Mouse (Mus musculus) c-Kit-positive CD71-negative TER-119-negative erythroid progenitor cells, embryonic 14.5 days (primary cell): ENCODE results near the gene Tmprss6.

Source experiments
- DNase-seq: peaks from one replicate; pipeline ENCODE4 v3.0.0-alpha.2; 2013; ENCODE audit warnings: low read depth

Tmprss6 gene

DNA sequence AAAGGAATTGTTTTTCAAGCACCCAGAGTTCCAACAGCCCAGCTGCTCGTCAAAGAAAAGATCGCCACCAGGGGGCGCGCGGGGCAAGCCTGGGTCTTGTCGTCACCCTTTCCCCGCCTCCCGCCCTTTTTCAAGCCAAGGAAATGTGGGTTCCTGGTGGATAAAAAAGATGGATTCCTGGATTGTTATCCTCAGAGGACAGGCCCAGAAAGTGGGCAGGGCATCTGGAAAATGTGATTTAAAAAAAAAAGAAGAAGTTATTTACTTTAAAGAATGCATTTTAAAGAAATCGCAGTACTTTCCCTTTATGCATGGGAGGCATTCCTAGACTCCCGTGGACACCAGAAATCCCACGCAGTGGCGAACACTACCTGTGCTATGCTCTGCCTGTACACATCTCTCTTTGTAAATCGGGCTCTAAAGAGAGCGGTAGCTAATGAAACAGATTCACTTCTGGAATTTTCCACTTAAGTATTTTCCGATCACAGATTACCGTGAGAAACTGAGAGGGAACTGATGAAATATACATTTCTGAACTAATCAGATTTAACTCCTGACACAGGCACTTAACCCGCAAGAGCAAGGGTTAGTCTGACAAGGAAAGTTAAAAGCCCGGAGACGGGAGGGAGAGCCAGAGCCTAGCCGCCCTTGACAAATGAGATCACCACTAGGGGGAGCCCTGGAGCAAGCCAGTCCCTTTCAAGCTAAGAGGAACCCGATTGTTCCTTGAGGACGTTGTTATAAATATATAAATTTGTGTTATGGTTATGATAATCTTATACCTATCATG is 20.5 kb downstream of the Tmprss6 start:
- peak; percentile 92 for DNase-seq

DNA sequence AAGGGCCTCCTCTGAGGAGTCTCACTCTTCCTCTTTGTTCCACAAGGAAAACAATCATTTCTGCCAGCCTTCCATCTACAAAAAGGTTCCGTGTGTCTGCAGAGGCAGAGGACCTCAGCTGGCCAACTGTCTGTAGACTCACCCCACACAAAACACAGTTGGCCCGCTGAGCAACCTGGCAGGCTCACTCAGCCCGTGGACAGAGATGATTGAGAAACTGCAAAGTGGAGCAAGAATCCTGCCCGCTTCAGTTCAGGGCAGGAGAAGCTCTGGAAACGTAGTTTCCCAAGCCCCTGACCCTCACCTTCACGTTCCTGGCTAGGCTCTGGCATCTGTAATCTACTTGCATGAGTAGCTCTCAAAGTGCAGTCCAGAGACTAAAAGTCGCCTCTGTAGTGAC is 21.3 kb downstream of the Tmprss6 start:
- DNase-seq: no peak

DNA sequence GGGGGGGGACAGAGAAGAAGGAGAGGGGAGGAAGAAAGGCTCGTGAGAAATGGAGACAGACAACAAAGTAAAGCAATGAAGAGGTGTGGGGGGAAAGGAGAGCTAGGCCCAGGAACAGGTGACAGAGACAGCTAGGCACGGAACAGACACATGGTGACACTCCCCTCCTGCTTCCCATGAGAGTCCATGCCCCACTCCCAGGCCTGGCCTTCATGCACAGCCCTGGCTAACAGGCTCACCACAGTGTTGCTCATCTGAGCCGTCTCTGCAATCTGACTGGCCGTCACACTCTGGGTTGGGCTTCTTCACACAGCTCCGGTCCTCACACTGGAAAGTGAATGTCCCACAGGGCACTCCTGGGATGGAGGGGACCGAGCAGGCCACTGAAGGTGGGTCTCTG is 24.6 kb downstream of the Tmprss6 start:
- no peak for DNase-seq

DNA sequence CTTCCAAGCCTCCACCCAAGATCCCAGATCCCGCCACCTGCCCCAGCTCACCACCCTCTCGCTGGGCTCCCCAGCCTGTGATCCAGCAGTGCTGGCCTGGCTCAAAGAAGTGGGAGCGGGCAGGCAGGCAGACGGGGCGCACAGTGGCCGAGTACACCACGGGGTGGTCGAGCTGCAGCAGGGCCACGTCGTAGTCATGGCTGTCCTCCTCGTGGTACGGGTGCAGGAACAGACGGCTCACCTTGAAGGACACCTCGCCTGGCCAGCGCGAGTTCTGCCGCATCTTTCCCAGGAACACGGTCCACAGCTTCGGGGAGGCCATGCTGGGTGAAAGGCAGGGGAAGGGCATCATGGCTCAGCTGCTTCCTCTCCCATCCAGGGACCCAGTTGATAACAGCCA is 26.2 kb downstream of the Tmprss6 start:
- no peak for DNase-seq

DNA sequence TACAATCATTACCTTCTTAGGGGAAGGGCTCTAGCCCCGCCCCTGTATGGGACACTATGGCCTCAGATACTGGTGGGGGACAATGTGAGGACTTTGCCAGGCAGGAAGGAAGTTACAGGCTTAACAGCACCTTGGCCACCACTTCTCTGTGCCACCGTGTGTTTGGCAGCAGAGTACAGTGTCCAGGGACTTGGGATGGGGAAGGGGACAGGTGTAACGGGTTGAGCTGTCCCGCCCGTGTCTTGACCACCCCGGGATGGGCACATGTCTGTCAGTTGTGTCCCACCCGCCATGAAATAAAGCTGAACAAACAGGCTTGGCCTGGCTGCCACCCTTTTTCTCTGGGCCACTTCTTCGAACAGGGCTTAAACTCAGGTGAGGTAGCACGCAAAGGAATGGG is 29.5 kb downstream of the Tmprss6 start:
- DNase-seq: no peak

DNA sequence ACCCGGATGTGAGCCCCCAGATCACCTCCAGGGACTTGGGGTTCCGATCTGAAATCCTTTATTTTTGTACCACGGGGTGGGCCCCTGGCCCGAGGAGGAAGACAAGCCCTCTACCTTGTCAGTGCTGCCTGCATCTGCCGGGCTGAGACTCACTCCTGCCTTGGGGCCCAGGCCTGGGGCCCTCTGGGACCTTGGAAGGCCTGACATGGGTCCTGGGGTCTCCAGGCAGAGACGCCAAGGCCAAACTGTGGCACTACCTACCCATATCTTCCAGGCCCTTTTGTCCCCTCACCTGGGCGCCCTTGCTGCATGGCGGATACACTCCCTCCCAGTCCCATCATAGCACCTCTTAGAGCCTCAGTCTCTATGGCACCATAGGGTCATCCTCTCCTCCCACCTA is 29.9 kb downstream of the Tmprss6 start:
- no peak for DNase-seq

DNA sequence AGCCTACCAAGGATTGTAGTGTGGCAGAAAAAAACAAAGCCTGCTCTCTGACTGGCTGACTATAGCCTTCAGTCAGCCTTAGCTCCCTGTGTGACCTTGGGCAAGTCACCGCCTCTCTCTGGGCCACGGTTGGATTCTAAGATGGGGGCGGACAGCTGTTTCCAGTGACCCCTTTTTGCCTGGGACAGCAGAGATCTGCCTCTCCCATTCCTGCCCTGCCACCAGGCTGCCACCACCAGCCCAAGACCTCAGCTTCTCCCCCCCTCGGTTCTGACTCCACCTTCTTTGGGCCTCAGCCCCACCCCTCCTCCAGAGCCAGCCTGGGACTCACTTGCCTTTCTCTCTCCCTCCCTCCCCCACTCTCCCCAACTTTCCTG is 30.4 kb downstream of the Tmprss6 start:
- DNase-seq: no peak

DNA sequence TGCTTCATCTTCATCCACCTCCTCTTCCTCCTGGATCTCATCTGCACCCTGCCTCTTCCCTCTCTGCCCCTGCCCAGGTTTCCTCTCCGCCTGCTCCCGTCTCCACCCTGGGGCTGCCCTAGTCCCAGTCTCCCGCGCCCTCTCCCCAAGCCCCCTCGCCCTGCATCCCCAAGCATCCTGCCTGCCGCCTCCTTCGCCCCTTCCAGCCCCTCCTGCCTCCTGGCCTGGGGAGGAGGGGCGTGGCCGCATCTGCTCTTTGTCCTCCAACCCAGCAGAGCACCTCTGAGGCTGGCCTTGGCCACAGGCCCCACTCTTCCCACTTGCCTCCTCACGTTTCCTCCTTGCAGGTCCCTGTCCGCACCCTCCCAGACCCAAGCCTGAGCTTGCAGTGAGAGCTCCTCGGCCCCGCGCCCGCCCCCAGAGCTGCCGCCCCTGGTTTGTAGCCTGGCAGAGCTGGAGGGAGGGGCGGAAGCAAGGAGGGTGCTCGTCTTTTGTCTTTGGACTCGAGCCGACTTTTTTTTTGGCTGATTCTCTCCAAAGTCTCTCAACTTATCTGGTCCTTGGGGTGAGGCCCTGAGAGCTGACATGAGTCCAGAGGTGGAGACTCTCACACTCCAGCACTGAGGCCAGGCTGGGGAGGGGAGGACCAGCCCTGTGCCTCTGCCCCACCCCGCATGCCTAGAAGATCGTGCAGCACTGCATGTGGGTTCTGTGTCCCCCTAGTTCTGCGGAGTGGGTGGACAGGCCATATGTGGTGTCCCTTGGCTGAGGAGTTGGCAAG is 31.0 kb downstream of the Tmprss6 start:
- no peak for DNase-seq

DNA sequence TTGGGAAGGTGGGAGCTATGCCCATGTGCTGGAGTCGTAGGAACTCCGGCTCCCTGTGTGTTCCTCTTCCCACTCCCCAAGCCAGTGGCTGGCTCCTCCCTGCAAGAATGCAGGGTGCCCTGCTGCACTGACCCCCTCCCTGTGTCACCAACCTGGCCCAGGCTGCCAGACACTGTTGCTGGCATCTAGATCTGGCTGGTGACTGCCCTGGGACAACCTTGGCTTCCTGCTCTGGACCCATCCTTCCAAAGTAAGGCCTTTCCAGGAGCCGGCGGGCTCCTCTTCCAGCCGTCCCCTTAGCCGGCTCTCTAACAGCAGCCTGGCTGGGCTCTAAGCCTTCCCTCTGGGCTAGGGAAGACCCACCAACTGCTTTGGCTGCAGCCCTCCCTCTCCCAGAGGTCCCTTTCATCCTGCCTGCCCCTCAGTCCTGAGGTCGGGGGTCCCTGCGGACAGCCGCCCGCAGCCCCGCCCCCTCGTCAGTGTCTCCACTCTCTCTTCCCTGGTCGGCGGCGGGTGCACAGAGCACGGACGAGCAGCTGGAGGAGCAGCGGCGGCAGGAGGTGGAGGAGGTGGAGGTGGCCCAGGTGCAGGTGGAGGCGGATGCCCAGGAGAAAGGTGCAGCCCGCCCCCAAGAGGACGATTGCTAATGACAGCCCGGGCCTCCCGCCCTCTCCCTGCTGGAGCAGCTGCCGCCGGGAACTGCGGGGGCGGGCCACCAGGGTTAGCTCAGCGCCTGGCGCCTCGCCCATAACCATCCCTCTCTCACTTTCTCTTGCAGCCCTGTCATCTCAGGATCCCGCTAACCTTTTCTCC is 31.8 kb downstream of the Tmprss6 start:
- no peak for DNase-seq

DNA sequence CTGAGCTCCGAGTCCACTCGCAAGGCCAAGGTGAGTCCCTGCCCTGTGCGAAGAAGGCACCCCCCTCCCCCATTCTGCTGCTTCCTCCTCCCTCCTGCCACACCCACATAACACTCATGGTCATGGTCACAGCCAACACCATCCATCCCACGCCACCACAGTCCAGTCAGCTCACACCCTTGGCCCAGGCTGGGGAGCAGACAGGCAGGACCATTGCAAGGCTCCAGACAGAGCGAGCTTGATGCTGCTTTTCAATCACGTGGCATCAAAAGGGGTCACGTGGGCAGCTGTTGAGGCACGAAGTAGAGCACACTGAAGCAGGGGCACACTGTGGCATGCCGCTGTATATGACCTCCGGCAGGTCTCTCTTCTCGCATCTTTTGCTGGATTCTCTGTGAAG is 32.8 kb downstream of the Tmprss6 start:
- DNase-seq: no peak

DNA sequence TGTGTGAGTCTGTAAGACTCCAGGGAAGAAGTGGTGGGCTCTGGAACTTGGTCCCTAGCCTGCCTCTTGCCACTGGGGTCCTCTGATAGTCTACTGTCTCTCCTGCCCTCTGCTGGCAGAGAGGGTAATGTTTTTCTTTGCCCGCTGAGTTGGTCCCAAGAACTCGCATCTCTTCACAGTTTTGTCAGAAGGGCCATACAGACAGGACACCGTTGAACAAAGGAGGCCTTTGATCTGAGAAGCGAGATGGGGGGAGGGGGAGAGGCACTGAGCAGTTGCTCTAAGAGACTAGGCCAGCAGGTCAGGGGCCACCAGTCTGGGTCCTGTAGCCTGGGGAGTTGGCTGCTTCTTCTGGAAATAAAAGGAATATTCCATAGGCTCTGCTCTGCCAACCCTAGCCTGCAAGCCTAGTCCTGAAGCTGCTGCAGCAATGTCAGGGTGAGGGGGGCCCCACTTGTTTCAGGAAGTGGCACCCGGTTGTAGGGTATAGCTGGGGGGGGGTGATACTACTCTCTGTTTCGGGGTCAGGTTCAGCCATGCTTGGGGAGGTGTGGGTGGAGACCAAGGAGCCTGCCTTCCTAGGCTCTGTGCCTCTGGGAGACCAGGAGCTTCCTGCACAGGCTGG is 33.4 kb downstream of the Tmprss6 start:
- no peak for DNase-seq

DNA sequence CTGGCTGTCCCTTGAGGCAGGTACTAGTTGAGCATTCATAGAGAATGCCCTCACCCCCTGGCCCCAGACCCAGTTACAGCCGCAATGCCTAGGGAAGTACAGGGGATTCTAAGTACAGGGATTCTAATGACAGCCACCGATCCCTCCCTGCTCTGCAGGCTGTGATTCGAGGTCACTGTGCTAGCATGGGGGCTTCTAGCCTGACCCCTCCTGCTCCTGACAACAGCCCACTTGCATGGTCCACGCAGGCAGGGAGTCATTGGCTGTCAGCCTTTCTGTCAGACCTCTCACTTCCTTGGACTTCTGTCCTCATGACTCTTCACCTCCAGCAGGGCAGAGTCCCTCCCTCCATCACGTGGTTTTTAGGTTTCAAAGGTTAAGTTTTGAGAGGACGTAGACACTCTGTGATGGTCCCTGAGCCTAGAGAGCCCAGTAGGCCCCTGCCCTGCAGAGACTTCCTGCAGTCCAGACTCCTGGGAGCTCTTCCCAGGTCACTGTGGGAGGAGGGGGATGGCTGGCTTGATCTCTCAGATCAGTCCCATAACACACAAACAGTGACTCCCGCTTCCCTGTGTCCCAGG is 36.8 kb downstream of the Tmprss6 start:
- no peak for DNase-seq

DNA sequence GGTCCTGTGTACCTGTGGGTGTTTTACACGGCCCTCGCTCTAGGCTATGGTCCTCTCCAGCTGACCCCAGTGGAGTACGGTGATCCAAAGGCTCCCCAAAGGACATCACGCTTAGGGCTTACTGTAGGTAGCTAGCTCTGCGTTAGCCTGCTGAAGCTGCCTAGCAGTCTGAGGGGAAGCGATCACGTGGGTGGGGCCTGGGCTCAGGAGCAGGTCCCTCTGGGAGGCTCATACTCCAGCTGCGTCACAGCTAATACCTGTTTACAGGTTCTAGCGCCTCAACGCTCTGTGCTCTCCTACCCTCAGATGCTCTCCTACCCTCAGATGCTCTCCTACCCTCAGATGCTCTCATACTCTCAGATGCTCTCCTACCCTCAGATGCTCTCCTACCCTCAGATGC is 37.6 kb downstream of the Tmprss6 start:
- no peak for DNase-seq

DNA sequence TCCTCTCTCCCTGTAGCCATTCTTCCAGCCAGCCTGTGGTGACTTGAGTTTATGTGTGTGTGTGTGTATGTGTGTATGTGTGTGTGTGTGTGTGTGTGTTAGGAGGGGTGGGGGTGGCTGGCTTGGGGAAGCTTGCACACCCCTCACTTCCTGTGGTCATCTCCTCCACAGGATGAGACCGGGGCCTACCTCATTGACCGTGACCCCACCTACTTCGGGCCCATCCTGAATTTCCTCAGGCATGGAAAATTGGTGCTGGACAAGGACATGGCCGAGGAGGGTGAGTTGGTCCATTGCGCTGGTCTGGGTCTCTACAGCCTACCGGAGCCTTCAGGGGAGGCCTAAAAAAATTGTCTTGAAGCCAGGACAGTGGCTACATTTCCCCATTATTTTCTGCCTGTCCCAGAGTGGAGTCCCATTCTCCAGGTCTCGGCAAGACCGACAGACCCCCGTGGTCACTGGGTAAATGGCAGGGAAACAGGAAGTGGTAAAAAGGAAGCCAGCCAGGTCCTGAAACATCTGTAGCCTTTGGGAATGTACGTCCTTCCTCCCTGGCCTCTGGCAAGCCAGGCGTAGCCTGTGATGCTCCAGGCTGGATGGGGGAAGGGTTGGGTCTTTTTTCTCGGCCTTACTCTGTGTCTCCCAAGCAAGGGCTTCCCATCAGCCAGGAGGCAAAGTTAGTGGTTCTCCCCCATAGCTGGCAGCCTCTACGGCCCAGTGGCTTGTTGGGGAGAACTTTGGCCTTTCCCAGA is 38.4 kb downstream of the Tmprss6 start:
- DNase-seq: no peak

DNA sequence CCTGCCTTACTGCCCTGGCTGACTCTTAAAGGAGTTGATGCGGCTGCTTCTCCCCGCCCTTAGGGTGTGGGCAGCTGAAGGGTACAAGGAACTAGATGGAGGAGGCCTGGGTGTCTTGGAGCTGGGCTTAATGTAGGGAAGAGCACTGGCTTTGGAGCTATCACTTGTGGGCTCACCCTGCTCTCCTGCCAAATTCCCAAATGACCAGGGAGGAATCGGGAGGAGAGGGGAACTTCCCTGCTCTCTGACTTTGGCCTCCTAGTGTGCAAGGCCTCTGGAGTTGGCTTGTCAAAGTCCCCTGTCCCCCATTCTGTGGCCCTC is 39.3 kb downstream of the Tmprss6 start:
- DNase-seq: no peak

DNA sequence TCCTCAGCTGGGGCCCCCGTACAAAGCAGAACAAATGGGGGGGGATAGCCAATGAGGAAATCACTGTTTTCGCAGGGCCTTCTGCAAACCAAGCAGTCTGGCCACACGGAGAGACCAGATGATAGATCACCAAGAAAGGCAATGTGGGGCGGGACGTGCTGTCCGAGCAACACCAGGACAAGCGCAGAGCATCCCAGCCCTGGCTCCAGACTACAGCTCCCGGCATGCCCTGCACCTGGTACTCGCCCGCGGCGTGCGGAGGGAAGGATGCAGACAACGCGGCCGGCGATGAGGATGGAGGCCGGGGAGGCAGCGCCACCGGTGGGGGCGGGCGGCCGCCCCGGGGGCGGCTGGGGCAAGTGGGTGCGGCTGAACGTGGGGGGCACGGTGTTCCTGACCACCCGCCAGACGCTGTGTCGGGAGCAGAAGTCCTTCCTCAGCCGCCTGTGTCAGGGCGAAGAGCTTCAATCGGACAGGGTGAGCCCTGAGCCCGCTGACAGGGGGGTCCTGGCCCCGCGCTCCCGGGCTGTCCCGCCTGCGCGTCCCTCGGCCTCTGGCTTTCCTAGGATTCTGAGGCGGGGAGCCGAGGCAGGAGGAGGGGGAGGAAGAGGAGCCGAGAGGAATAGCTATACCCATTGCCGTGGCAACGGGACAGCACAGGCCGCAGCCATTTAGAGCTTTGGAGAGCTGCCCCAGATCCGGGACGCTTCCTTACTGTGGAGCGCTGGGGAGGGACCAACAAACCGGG is 39.9 kb downstream of the Tmprss6 start, which contains the start of gene Kctd17:
Gene Kctd17, plus strand, starts transcription at position 174 of the 748 bp plus-strand sequence.
- no peak for DNase-seq

DNA sequence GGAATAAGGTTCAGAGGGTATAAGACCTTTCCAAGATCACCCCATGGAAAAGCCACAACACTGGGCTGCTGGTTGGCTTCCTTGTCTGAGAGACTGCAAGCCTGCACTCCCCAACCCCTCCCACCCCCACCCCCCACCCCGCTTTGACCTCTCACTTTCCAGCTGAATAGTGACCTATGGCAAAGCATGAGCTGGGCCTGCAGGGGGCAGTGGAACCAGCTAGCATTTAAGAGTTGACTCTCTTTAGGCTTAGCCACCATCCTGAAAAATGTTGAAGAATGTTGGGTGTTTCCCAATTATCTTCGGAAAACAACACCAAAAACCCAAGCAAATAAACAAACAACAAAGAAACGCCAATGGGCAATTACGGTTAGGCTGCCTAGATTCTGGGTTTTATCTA is 43.2 kb downstream of the Tmprss6 start:
- no peak for DNase-seq

DNA sequence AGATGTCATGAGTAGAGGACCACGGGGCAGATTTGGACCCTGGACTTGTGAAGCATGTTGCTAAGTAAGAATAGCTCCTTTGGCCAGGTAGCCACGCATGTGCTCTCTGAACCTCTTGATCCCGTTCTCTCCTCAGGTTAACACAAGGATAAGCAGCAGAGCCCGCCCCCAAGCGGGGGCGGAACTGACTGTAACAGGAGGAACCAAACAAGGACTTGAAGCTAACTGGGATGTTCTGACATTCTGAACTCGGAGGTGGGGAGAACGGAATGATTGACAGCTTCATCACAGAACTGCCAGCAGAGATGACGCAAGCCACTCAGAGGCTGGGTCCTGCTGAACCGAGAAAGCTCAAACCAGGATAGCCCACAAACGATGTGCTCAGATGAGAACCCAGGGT is 43.9 kb downstream of the Tmprss6 start:
- no peak for DNase-seq

DNA sequence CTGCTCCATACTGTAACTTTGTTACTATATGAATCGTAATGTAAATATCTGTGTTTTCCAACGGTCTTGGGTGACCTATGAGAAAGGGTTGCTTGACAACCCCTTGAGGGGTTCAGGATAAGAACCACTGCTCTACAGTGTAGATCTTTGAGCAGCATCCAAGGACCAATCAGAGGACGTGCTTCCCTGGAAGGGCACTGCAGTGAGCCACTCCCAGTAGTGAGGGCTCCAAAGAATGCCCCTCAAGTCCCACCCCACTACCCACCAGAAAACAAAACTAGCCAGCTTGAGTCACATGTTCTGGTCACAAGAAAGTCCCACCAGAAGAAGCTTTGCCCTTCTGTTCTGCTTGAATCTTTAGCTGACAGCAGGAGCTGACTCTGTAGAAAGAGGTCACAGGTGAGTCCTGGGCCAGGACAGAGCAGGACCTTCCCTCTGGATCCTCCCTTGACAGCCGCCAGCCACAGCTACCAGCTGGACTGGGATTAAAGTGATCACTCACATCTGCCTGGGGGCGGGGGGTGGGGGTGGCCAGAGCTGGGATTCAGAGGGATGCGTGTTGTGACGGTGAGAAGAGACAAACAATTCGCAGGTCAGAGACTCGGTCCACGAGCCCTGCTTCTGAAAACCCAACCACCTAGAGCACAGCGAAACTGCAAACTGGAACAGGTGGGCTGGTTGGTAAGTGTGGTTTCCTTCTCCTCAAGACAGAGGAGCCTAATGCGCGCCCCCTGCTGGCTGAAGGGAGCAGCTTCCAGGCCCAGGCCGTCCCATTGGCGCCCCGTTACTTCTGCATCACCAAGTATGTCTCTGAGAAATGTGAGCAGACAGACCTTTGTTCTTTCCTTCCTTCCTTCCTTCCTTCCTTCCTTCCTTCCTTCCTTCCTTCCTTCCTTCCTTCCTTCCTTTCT is 46.1 kb downstream of the Tmprss6 start:
- peak; percentile 82 for DNase-seq
